Comparison of ENCODE assay signal across 8 mouse cellular contexts in the genomic region with DNA sequence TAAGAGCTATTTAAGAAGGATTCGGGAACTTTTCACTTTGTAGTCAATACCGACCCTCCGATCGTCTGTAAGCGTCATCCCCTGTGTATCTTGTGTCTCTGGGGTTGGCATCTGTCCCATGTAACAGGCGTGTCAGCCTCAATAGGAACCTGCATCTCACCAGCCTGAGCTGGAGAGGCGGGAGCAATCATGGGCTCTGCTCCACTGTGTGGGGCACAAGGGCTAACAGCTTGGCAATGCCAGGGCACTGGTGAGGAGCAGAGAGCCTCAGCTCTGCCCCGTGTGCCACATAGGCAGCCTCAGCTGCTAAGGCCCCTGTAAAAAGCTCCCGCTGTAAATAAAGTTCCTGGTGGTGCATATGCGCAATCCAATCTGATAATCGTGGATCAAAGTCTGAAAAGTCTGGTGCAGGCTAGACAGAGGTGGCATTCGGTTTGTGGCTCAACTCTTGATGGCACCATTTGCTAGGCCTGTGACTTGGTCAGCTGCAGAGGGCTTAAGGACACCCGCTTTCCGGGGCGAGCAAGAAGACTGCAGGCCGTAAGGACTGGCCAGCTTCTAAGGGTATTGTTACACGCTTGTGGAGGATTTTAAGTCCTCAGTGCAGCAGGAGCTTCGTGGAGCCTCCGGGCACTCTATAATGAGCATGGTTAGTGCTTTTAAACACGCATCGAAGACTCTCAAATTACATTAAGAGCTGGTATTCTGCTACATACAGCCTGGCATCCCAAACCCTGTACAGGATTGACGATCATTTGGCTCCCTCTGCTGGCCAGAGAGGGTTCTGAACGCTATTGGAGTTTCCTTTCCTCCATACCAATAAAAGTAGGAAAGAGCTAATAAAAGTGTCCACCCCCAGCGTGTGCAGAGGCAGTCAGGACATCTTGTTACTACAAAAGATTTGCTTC. TPM values are rescaled to one million over a fixed set of nuclear protein-coding genes. Genes with fewer than 3 reads are reported as not detected.
A peak's percentile ranks its signal among the peaks of the same experiment; 100 is the strongest.
DNase-seq lines count a peak whose midpoint lies in the region; ATAC-seq and TF ChIP-seq lines count a peak whose summit lies in the region.

No protein-coding gene starts in this region.

- H3K27ac ChIP-seq in heart, embryonic 13.5 days (replicated peaks) = no peak overlapping the region; the same call in 1 of the 2 replicates
- no peak overlapping the region for H3K27ac ChIP-seq in kidney, postnatal 0 days
- H3K27ac ChIP-seq in liver, embryonic 11.5 days (ENCODE audit: low read depth, low read length) = no peak overlapping the region
- H3K27ac ChIP-seq in neural tube, embryonic 11.5 days (ENCODE audit: low read depth, low read length) = no peak overlapping the region
- 0 out of 2 replicates have a peak overlapping the region, but pooled peaks have one; percentile 13 for H3K27ac ChIP-seq in stomach, postnatal 0 days (replicated peaks)

- no peak overlapping the region for H3ac ChIP-seq in C2C12 (ENCODE audit: control insufficient read depth, insufficient read length, low read depth)

- no peaks in the 10 kb centered on the region for H3K79me2 ChIP-seq in C2C12 (ENCODE audit: control insufficient read depth, insufficient read depth)

- H3K27me3 ChIP-seq in C2C12 (ENCODE audit: control insufficient read depth, insufficient read depth, insufficient read length) = no peaks in the 10 kb centered on the region
- 0 out of 2 replicates have a peak, but pooled peaks cover 2% of the 10 kb centered on the region for H3K27me3 ChIP-seq in heart, embryonic 13.5 days (replicated peaks)
- no peaks in the 10 kb centered on the region for H3K27me3 ChIP-seq in kidney, postnatal 0 days (ENCODE audit: insufficient read depth, low read length)
- H3K27me3 ChIP-seq in liver, embryonic 11.5 days (replicated peaks; ENCODE audit: control insufficient read depth, insufficient read depth, low read length) = peaks cover 5% of the 10 kb centered on the region
- H3K27me3 ChIP-seq in neural tube, embryonic 11.5 days (ENCODE audit: control insufficient read depth, insufficient read depth, low read length) = no peaks in the 10 kb centered on the region
- H3K27me3 ChIP-seq in stomach, postnatal 0 days (ENCODE audit: control insufficient read depth, insufficient read depth, low read length) = no peaks in the 10 kb centered on the region

- peak; percentile 6 for TF ChIP-seq CTCF in C2C12 (IDR thresholded peaks at IDR 0.05; ENCODE audit: control insufficient read depth, insufficient read depth, insufficient read length)
- TF ChIP-seq CTCF in kidney, postnatal 0 days (IDR thresholded peaks at IDR 0.05; ENCODE audit: low read depth) = peak; percentile 93
- peak; percentile 97 for TF ChIP-seq CTCF in stomach, postnatal 0 days (IDR thresholded peaks at IDR 0.05; ENCODE audit: low read depth)

- H3K9ac ChIP-seq in heart, embryonic 13.5 days = peak overlapping the region; percentile 63
- H3K9ac ChIP-seq in kidney, postnatal 0 days (ENCODE audit: low read depth, low read length) = no peak overlapping the region
- no peak overlapping the region; the same call in 1 of the 2 replicates for H3K9ac ChIP-seq in liver, embryonic 11.5 days (ENCODE audit: low read depth, low read length)
- no peak overlapping the region for H3K9ac ChIP-seq in neural tube, embryonic 11.5 days (ENCODE audit: low read length)
- H3K9ac ChIP-seq in stomach, postnatal 0 days (ENCODE audit: low read length) = 0 out of 2 replicates have a peak overlapping the region, but pooled peaks have one; percentile 23

- WGBS in heart, embryonic 13.5 days = 49% methylated on average over 24 of the region's 24 CpGs
- WGBS in kidney, postnatal 0 days = 47% methylated on average over 24 of the region's 24 CpGs
- 51% methylated on average over 24 of the region's 24 CpGs for WGBS in liver, embryonic 11.5 days
- WGBS in neural tube, embryonic 11.5 days = 51% methylated on average over 24 of the region's 24 CpGs
- 43% methylated on average over 24 of the region's 24 CpGs for WGBS in stomach, postnatal 0 days

- H3K36me3 ChIP-seq in C2C12 (ENCODE audit: control insufficient read depth, insufficient read depth) = no peaks in the 10 kb centered on the region
- no peaks in the 10 kb centered on the region for H3K36me3 ChIP-seq in heart, embryonic 13.5 days
- no peaks in the 10 kb centered on the region for H3K36me3 ChIP-seq in kidney, postnatal 0 days (ENCODE audit: insufficient read depth, low read length)
- no peaks in the 10 kb centered on the region for H3K36me3 ChIP-seq in liver, embryonic 11.5 days (ENCODE audit: control insufficient read depth, insufficient read depth, low read length)
- H3K36me3 ChIP-seq in neural tube, embryonic 11.5 days (ENCODE audit: control insufficient read depth, insufficient read depth, low read length) = no peaks in the 10 kb centered on the region
- H3K36me3 ChIP-seq in stomach, postnatal 0 days (ENCODE audit: control insufficient read depth, insufficient read depth, low read length) = no peaks in the 10 kb centered on the region

- ATAC-seq in erythroblast, adult 5-6 weeks (replicated peaks; ENCODE audit: low FRiP score, poor library complexity, severe bottlenecking) = peak; percentile 83
- ATAC-seq in heart, embryonic 13.5 days (ENCODE audit: extremely low read depth, insufficient number of reproducible peaks, low FRiP score, low TSS enrichment) = peak; percentile 47; the same call in 1 of the 2 replicates
- 0 out of 2 replicates have a peak, but pooled peaks have one; percentile 22 for ATAC-seq in kidney, postnatal 0 days (replicated peaks; ENCODE audit: low FRiP score, low read depth)
- peak; percentile 67 for ATAC-seq in liver, embryonic 11.5 days (replicated peaks; ENCODE audit: low FRiP score)
- peak; percentile 64 for ATAC-seq in neural tube, embryonic 11.5 days (ENCODE audit: insufficient read depth, low FRiP score, low TSS enrichment)
- peak; percentile 73 for ATAC-seq in stomach, postnatal 0 days (ENCODE audit: low FRiP score, low TSS enrichment)

- no peak for TF ChIP-seq EP300 in stomach, postnatal 0 days (optimal IDR thresholded peaks at IDR 0.05)

- peaks cover 31% of the 10 kb centered on the region for H3K4me1 ChIP-seq in heart, embryonic 13.5 days
- no peaks in the 10 kb centered on the region; the same call in none of the 2 replicates for H3K4me1 ChIP-seq in kidney, postnatal 0 days (replicated peaks; ENCODE audit: insufficient read depth, low read length)
- peaks cover 3% of the 10 kb centered on the region for H3K4me1 ChIP-seq in liver, embryonic 11.5 days (replicated peaks; ENCODE audit: control insufficient read depth, insufficient read depth, low read length)
- peaks cover 16% of the 10 kb centered on the region for H3K4me1 ChIP-seq in neural tube, embryonic 11.5 days (ENCODE audit: control insufficient read depth, insufficient read depth, low read length)
- no peaks in the 10 kb centered on the region; the same call in 1 of the 2 replicates for H3K4me1 ChIP-seq in stomach, postnatal 0 days (replicated peaks; ENCODE audit: control insufficient read depth, insufficient read depth)

- no peak overlapping the region for H3K4me3 ChIP-seq in C2C12 (ENCODE audit: insufficient read depth, poor library complexity, severe bottlenecking)
- peak overlapping the region; percentile 13 for H3K4me3 ChIP-seq in heart, embryonic 13.5 days
- no peak overlapping the region for H3K4me3 ChIP-seq in kidney, postnatal 0 days (replicated peaks; ENCODE audit: low read depth, low read length)
- no peak overlapping the region for H3K4me3 ChIP-seq in liver, embryonic 11.5 days (ENCODE audit: low read depth, low read length)
- H3K4me3 ChIP-seq in neural tube, embryonic 11.5 days (ENCODE audit: low read depth, low read length) = no peak overlapping the region
- H3K4me3 ChIP-seq in stomach, postnatal 0 days (ENCODE audit: low read depth, low read length) = no peak overlapping the region

- DNase-seq in brain, adult 2 months (ENCODE audit: low read depth, low spot score) = peak; percentile 91
- DNase-seq in kidney, postnatal 0 days (ENCODE audit: low spot score) = peak; percentile 95
- DNase-seq in liver, embryonic 11.5 days (ENCODE audit: low spot score) = peak; percentile 78
- DNase-seq in neural tube, embryonic 11.5 days (ENCODE audit: low spot score) = peak; percentile 89
- peak; percentile 89 for DNase-seq in stomach, postnatal 0 days (ENCODE audit: low spot score)

- H3K9me3 ChIP-seq in heart, embryonic 13.5 days = no peaks in the 10 kb centered on the region
- no peaks in the 10 kb centered on the region for H3K9me3 ChIP-seq in kidney, postnatal 0 days (replicated peaks; ENCODE audit: low read length)
- H3K9me3 ChIP-seq in liver, embryonic 11.5 days (ENCODE audit: control insufficient read depth, low read length) = no peaks in the 10 kb centered on the region
- no peaks in the 10 kb centered on the region for H3K9me3 ChIP-seq in neural tube, embryonic 11.5 days (ENCODE audit: control insufficient read depth, low read length)
- no peaks in the 10 kb centered on the region for H3K9me3 ChIP-seq in stomach, postnatal 0 days (ENCODE audit: control insufficient read depth, low read length)

- peak overlapping the region; percentile 59 for H3K4me2 ChIP-seq in heart, embryonic 13.5 days
- peak overlapping the region; percentile 18; the same call in 1 of the 2 replicates for H3K4me2 ChIP-seq in kidney, postnatal 0 days (ENCODE audit: low read length)
- H3K4me2 ChIP-seq in liver, embryonic 11.5 days = no peak overlapping the region
- H3K4me2 ChIP-seq in neural tube, embryonic 11.5 days (ENCODE audit: low read depth) = no peak overlapping the region
- no peak overlapping the region; the same call in none of the 2 replicates for H3K4me2 ChIP-seq in stomach, postnatal 0 days (replicated peaks; ENCODE audit: low read depth)

- no peaks in the 10 kb centered on the region for H3K79me3 ChIP-seq in C2C12 (ENCODE audit: low read depth)

TF ChIP-seq in C2C12, 6 proteins besides CTCF, POLR2A, EP300 and RAD21:
- TF ChIP-seq MYOD1 (IDR thresholded peaks at IDR 0.05; ENCODE audit: control insufficient read depth, insufficient read length, low read depth) (no peak), FOSL1 (IDR thresholded peaks at IDR 0.05; ENCODE audit: insufficient read depth, low read length, poor library complexity, severe bottlenecking) (no peak), USF1 (IDR thresholded peaks at IDR 0.05; ENCODE audit: low read depth) (no peak), MYOG (IDR thresholded peaks at IDR 0.05; ENCODE audit: control insufficient read depth, extremely low read depth, insufficient read length) (no peak)

RNA-seq across cellular contexts. Expression of gene Cdc42ep4, which starts 59.2 kb away (rescaled TPM):
- 13.0 TPM for polyA plus RNA-seq in C2C12 (2012; fragmentation: generic; extraction: Trizol)
- total RNA-seq in erythroblast, adult 5-6 weeks (2015; ENCODE audit: low replicate concordance) = 4.4 and 5.0 TPM in 2 replicates
- 6.7 and 9.9 TPM in 2 replicates for total RNA-seq in erythroblast, adult 5-6 weeks (2017; ENCODE audit: low replicate concordance)
- 24.0 and 26.1 TPM in 2 replicates for polyA plus RNA-seq in heart, embryonic 13.5 days (2015; fragmentation: Nextera tagmentation; extraction: Ambion mirVana)
- 48.5 and 52.3 TPM in 2 replicates for polyA plus RNA-seq in kidney, postnatal 0 days (2015; fragmentation: Nextera tagmentation; extraction: Ambion mirVana)
- polyA plus RNA-seq in liver, embryonic 11.5 days (2014; fragmentation: Nextera tagmentation; extraction: Ambion mirVana) = 26.0 and 29.5 TPM in 2 replicates
- polyA plus RNA-seq in neural tube, embryonic 11.5 days (2014; fragmentation: Nextera tagmentation; extraction: Ambion mirVana) = 73.3 and 78.2 TPM in 2 replicates
- 28.9 and 30.6 TPM in 2 replicates for polyA plus RNA-seq in stomach, postnatal 0 days (2015; fragmentation: Nextera tagmentation; extraction: Ambion mirVana)

Comparison
In these comparisons a context has a peak if more than half of its experiments do, and no peak if none do; other contexts are left out.
1. CTCF ChIP-seq: peak in every context shown above with its lines; median percentile 97 in stomach, postnatal 0 days; 93 in kidney, postnatal 0 days; 6 in C2C12.
2. ATAC-seq: peak in every context shown above with its lines; median percentile 83 in erythroblast, adult 5-6 weeks; 73 in stomach, postnatal 0 days; 67 in liver, embryonic 11.5 days; 64 in neural tube, embryonic 11.5 days; 47 in heart, embryonic 13.5 days; 22 in kidney, postnatal 0 days.
3. H3K4me2 ChIP-seq: peak in heart, embryonic 13.5 days (single experiment) and kidney, postnatal 0 days (single experiment); none in liver, embryonic 11.5 days (single experiment), neural tube, embryonic 11.5 days (single experiment) and stomach, postnatal 0 days (single experiment).
4. H3K9ac ChIP-seq: peak in heart, embryonic 13.5 days (single experiment) and stomach, postnatal 0 days (single experiment); none in kidney, postnatal 0 days (single experiment), liver, embryonic 11.5 days (single experiment) and neural tube, embryonic 11.5 days (single experiment).
5. Peak in every context shown above with its lines, with median percentiles within 50 percentile points of each other: DNase-seq.